30 mouse cellular contexts compared by ENCODE assay signal in genomic region chr16:23282941-23283340, GRCm38 (mm10). TPM values are rescaled to one million over a fixed set of nuclear protein-coding genes. Genes with fewer than 3 reads are reported as not detected.
DNase-seq lines count a peak whose midpoint lies in the region; ATAC-seq and TF ChIP-seq lines count a peak whose summit lies in the region.
"Had no signal": no experiment of that assay in that cellular context is flagged by ENCODE, and none has a peak within 500 bp of the region (broad histone marks: within the 10 kb centered on the region; RNA-seq: fewer than 3 reads in every experiment).

No protein-coding gene starts in this region.

- no peak overlapping the region for H3K4me3 ChIP-seq in spleen, adult 2 months (ENCODE audit: extremely low read depth, insufficient read depth, insufficient read length)
- no peak overlapping the region for H3K4me3 ChIP-seq in MEL (ENCODE audit: control insufficient read depth in 1 of 2, insufficient read depth in 1 of 2, low read depth in 2 of 2, low read length in 2 of 2)
- H3K4me3 ChIP-seq in left cerebral cortex, adult 2 months, result no peak overlapping the region
- H3K4me3 ChIP-seq: embryonic facial prominence, embryonic 12.5 days; intestine, embryonic 15.5 days; liver, embryonic 15.5 days; lung, embryonic 15.5 days; midbrain, embryonic 13.5 days had no signal

- intact Hi-C loops in left cerebral cortex, postnatal 4 days (cut with DNase I), result no loop called here
- intact Hi-C loops in left cerebral cortex, adult 2 months (cut with DNase I), result no loop called here

- H3K4me1 ChIP-seq in spleen, adult 2 months (ENCODE audit: control insufficient read depth, insufficient read depth, insufficient read length), result peaks cover 59% of the 10 kb centered on the region
- peaks cover 0 to 24% of the 10 kb centered on the region in 2 experiments; a peak in 3 of 4 replicates for H3K4me1 ChIP-seq in MEL (ENCODE audit: control insufficient read depth in 1 of 2, insufficient read depth in 2 of 2, low read length in 2 of 2)
- H3K4me1 ChIP-seq: intestine, embryonic 15.5 days; midbrain, embryonic 13.5 days had no signal

- DNase-seq in spleen, adult 2 months (ENCODE audit: low read depth in 1 of 2, low spot score in 2 of 2), result no peak
- DNase-seq in spleen, postnatal 4 days (ENCODE audit: low spot score in 2 of 2), result no peak
- DNase-seq in MEL (ENCODE audit: low read depth, low spot score), result peak; percentile 12
- peak; percentile 49 for DNase-seq in splenic B cell, adult 2 months (ENCODE audit: low read depth, low spot score)
- DNase-seq in left cerebral cortex, postnatal 4 days, result no peak
- no peak for DNase-seq in cerebellum, adult 9-11 months
- DNase-seq in left cerebral cortex, adult 2 months (ENCODE audit: extremely low spot score in 1 of 2, low spot score in 2 of 2), result no peak
- DNase-seq: adrenal gland, adult 2 months; adrenal gland, postnatal 36 days; B cell, adult 2 months; cerebellum, adult 8-10 months; cerebellum, postnatal 36 days; embryo, embryonic 11 days; kidney, adult 2 months; kidney, postnatal 4 days; layer of hippocampus, postnatal 36 days; lung, postnatal 36 days; right cerebral cortex, postnatal 25 days; spleen, adult 18-20 months had no signal

- H3K9ac ChIP-seq in MEL (ENCODE audit: control insufficient read depth, low read depth, low read length, poor library complexity, severe bottlenecking), result no peak overlapping the region
- H3K9ac ChIP-seq: embryonic facial prominence, embryonic 12.5 days; intestine, embryonic 15.5 days; liver, embryonic 15.5 days; lung, embryonic 15.5 days; midbrain, embryonic 13.5 days had no signal

- WGBS in spleen, adult 2 months, result 41% methylated on average over 5 of the region's 5 CpGs

- no peaks in the 10 kb centered on the region for H3K27me3 ChIP-seq in spleen, adult 2 months (ENCODE audit: control insufficient read depth, insufficient read depth, low read length)
- H3K27me3 ChIP-seq in MEL (ENCODE audit: control insufficient read depth in 1 of 2, insufficient read depth in 2 of 2, low read length in 2 of 2), result no peaks in the 10 kb centered on the region
- H3K27me3 ChIP-seq in splenic B cell, adult 2 months (ENCODE audit: control insufficient read depth, insufficient read depth, low read length, poor library complexity, severe bottlenecking), result no peaks in the 10 kb centered on the region
- H3K27me3 ChIP-seq: embryonic facial prominence, embryonic 12.5 days; intestine, embryonic 15.5 days; liver, embryonic 15.5 days; lung, embryonic 15.5 days; midbrain, embryonic 13.5 days; Patski had no signal

- TF ChIP-seq EP300 in MEL (IDR thresholded peaks at IDR 0.05; ENCODE audit: low read depth in 1 of 2, low read length in 2 of 2), result no peak

- H3K9me3 ChIP-seq in MEL (replicated peaks; ENCODE audit: insufficient read depth, low read length), result no peaks in the 10 kb centered on the region
- H3K9me3 ChIP-seq: embryonic facial prominence, embryonic 12.5 days; G1E; intestine, embryonic 15.5 days; liver, embryonic 15.5 days; lung, embryonic 15.5 days; midbrain, embryonic 13.5 days had no signal

- H3K27ac ChIP-seq in spleen, adult 2 months (ENCODE audit: insufficient read depth, low read length), result peak overlapping the region; percentile 61
- H3K27ac ChIP-seq in MEL (ENCODE audit: control insufficient read depth, low read depth, low read length), result peak overlapping the region; percentile 80; the same call in 1 of the 2 replicates
- H3K27ac ChIP-seq in left cerebral cortex, adult 2 months, result no peak overlapping the region
- H3K27ac ChIP-seq: embryonic facial prominence, embryonic 12.5 days; intestine, embryonic 15.5 days; kidney, postnatal 0 days; liver, embryonic 15.5 days; lung, embryonic 15.5 days; midbrain, embryonic 13.5 days had no signal

- no peak for TF ChIP-seq RAD21 in MEL (IDR thresholded peaks at IDR 0.05; ENCODE audit: low read depth, low read length)

- ATAC-seq in granulocyte monocyte progenitor cell, adult 5-6 weeks (replicated peaks; ENCODE audit: poor library complexity, severe bottlenecking), result peak; percentile 23
- ATAC-seq: forebrain, embryonic 14.5 days; hindbrain, embryonic 16.5 days; intestine, embryonic 15.5 days; midbrain, embryonic 13.5 days; Patski had no signal

- no peaks in the 10 kb centered on the region for H3K36me3 ChIP-seq in spleen, adult 2 months (ENCODE audit: control insufficient read depth, insufficient read depth, low read length)
- H3K36me3 ChIP-seq in MEL (ENCODE audit: control insufficient read depth in 1 of 2, insufficient read depth in 2 of 2, low read length in 2 of 2), result peaks cover 0 to 20% of the 10 kb centered on the region in 2 experiments; a peak in 2 of 4 replicates
- no peaks in the 10 kb centered on the region; the same call in 1 of the 2 replicates for H3K36me3 ChIP-seq in splenic B cell, adult 2 months (ENCODE audit: control insufficient read depth, insufficient read depth, low read length, poor library complexity, severe bottlenecking)
- H3K36me3 ChIP-seq: embryonic facial prominence, embryonic 12.5 days; G1E; intestine, embryonic 15.5 days; liver, embryonic 15.5 days; lung, embryonic 15.5 days; midbrain, embryonic 13.5 days had no signal

- H3K79me2 ChIP-seq in MEL (ENCODE audit: control insufficient read depth, insufficient read depth, low read length, poor library complexity), result no peaks in the 10 kb centered on the region

- TF ChIP-seq CTCF in spleen, adult 2 months (IDR thresholded peaks at IDR 0.05; ENCODE audit: extremely low read depth, insufficient read depth, insufficient read length, insufficient replicate concordance), result no peak
- no peak for TF ChIP-seq CTCF in MEL (IDR thresholded peaks at IDR 0.05 in 2 of 3, conservative IDR thresholded peaks at IDR 0.05 in 1 of 3; ENCODE audit: control insufficient read depth in 1 of 3, insufficient read depth in 1 of 3, low read depth in 2 of 3, low read length in 3 of 3, poor library complexity in 1 of 3, severe bottlenecking in 1 of 3)
- no peak for TF ChIP-seq CTCF in left cerebral cortex, adult 2 months (IDR thresholded peaks at IDR 0.05)

- TF ChIP-seq POLR2A in spleen, adult 2 months (IDR thresholded peaks at IDR 0.05; ENCODE audit: low read depth, low read length), result no peak
- TF ChIP-seq POLR2A in MEL (IDR thresholded peaks at IDR 0.05; ENCODE audit: control insufficient read depth in 1 of 2, insufficient read depth in 1 of 2, low read depth in 1 of 2, low read length in 2 of 2, poor library complexity in 1 of 2), result no peak

TF ChIP-seq in MEL, 35 proteins besides CTCF, POLR2A, EP300 and RAD21:
- no peak for TF ChIP-seq ELF1 (IDR thresholded peaks at IDR 0.05; ENCODE audit: low read depth, low read length)
- TF ChIP-seq HCFC1 (IDR thresholded peaks at IDR 0.05; ENCODE audit: low read depth, low read length), result no peak
- no peak for TF ChIP-seq MEF2A (IDR thresholded peaks at IDR 0.05; ENCODE audit: extremely low read depth, insufficient replicate concordance, low read depth, low read length, poor library complexity, severe bottlenecking)
- no peak for TF ChIP-seq CHD1 (IDR thresholded peaks at IDR 0.05; ENCODE audit: low read depth, low read length)
- no peak for TF ChIP-seq UBTF (IDR thresholded peaks at IDR 0.05; ENCODE audit: borderline replicate concordance, insufficient read depth, low read depth, low read length)
- TF ChIP-seq MAFK (IDR thresholded peaks at IDR 0.05; ENCODE audit: borderline replicate concordance, low read depth, low read length), result no peak
- TF ChIP-seq ZC3H11A (IDR thresholded peaks at IDR 0.05; ENCODE audit: low read depth, low read length), result no peak
- no peak for TF ChIP-seq JUND (IDR thresholded peaks at IDR 0.05; ENCODE audit: low read depth, low read length)
- no peak for TF ChIP-seq GABPA (IDR thresholded peaks at IDR 0.05; ENCODE audit: low read depth, low read length)
- no peak for TF ChIP-seq POLR2AphosphoS2 (IDR thresholded peaks at IDR 0.05; ENCODE audit: low read length)
- TF ChIP-seq NRF1 (IDR thresholded peaks at IDR 0.05; ENCODE audit: insufficient read depth, low read depth, low read length, poor library complexity, severe bottlenecking), result no peak
- TF ChIP-seq MAZ (IDR thresholded peaks at IDR 0.05; ENCODE audit: low read depth, low read length), result no peak
- no peak for TF ChIP-seq MXI1 (IDR thresholded peaks at IDR 0.05; ENCODE audit: low read depth, low read length)
- TF ChIP-seq RCOR1 (IDR thresholded peaks at IDR 0.05; ENCODE audit: low read depth, low read length), result no peak
- no peak for TF ChIP-seq KAT2A (conservative IDR thresholded peaks at IDR 0.05; ENCODE audit: low read depth, low read length)
- TF ChIP-seq SIN3A (IDR thresholded peaks at IDR 0.05; ENCODE audit: low read length), result no peak
- TF ChIP-seq ZKSCAN1 (IDR thresholded peaks at IDR 0.05; ENCODE audit: low read depth, low read length), result no peak
- TF ChIP-seq NELFE (IDR thresholded peaks at IDR 0.05; ENCODE audit: low read depth, low read length), result no peak
- TF ChIP-seq POLR2AphosphoS5 (IDR thresholded peaks at IDR 0.05; ENCODE audit: borderline replicate concordance, low read depth, low read length), result no peak
- TF ChIP-seq SMC3 (IDR thresholded peaks at IDR 0.05; ENCODE audit: low read depth, low read length), result no peak
TF ChIP-seq in MEL: peak in this region for 0.

RNA-seq across cellular contexts. Expression of gene St6gal1, which starts 58.4 kb away (rescaled TPM):
- polyA plus RNA-seq in spleen, adult 2 months (2012; rRNA removed), result 30.5 and 33.1 TPM in 2 replicates
- not detected in 2 replicates for total RNA-seq in MEL (2012; rRNA removed)
- not detected for polyA plus RNA-seq in MEL (2012; ENCODE audit: insufficient read depth in 1 of 2, insufficient read length in 2 of 2, low read depth in 1 of 2, low replicate concordance in 2 of 2, missing spikeins in 1 of 2)
- not detected in 2 replicates for total RNA-seq in granulocyte monocyte progenitor cell, adult 5-6 weeks (2014; fragmentation: Nextera tagmentation)
- 0.13 and 1.8 TPM in 2 replicates for total RNA-seq in granulocyte monocyte progenitor cell, adult 5-6 weeks (2017)
- total RNA-seq in left cerebral cortex, postnatal 4 days (2021), result 10 to 100 TPM; 19.1 to 23.2 TPM
- total RNA-seq in left cerebral cortex, adult 2 months (2021), result 10 to 100 TPM; 16.5 to 18.7 TPM

Comparison
In these comparisons a context has a peak if more than half of its experiments do, and no peak if none do; other contexts are left out.
1. DNase-seq: peak in MEL (single experiment) and splenic B cell, adult 2 months (single experiment); none in spleen, adult 2 months (0 of 2), spleen, postnatal 4 days (0 of 2), left cerebral cortex, postnatal 4 days (single experiment), cerebellum, adult 9-11 months (single experiment) and left cerebral cortex, adult 2 months (0 of 2).
2. RNA of gene St6gal1, which starts 58.4 kb away (total RNA-seq): 19.1 to 23.2 TPM in left cerebral cortex, postnatal 4 days and 16.5 to 18.7 TPM in left cerebral cortex, adult 2 months; 0.13 to 1.8 TPM in granulocyte monocyte progenitor cell, adult 5-6 weeks and not detected in MEL; every median in the first group is over 4 times any median in the second.